Mouse (Mus musculus) liver, embryonic 13.5 days (tissue): ENCODE measurements around the gene Oog4. TPM values are rescaled to one million over a fixed set of nuclear protein-coding genes. Genes with fewer than 3 reads are reported as not detected.
A peak's percentile ranks its signal among the peaks of the same experiment; 100 is the strongest.
"Not testable (repeated sequence)": the region's sequence is repeated elsewhere in the genome, so short reads cannot be mapped to it uniquely, and the experiment has no call there.

Experiments used
- ATAC-seq: fragments of 200-750 bp; cut with Nextera tagmentation; 2 replicates; pipeline ENCODE4 v1.8.0; 2017; ENCODE audit warnings: low read depth, mild to moderate bottlenecking, moderate number of reproducible peaks, moderate library complexity
- DNase-seq: peaks from one replicate; pipeline ENCODE4 v3.0.0; 2022
- H3K27ac ChIP-seq: fragments of 300-500 bp; sonication (generic); 2 replicates; pipeline ENCODE4 v1.5.1; 2015; ENCODE audit warnings: moderate library complexity, mild to moderate bottlenecking, inconsistent platforms
- H3K27me3 ChIP-seq: fragments of 300-500 bp; sonication (generic); 2 replicates; pipeline ENCODE4 v1.6.1; 2015; ENCODE audit warnings: mild to moderate bottlenecking, inconsistent platforms
- H3K36me3 ChIP-seq: fragments of 300-500 bp; sonication (generic); 2 replicates; pipeline ENCODE4 v1.6.1; 2015; ENCODE audit warnings: mild to moderate bottlenecking, inconsistent platforms
- H3K4me1 ChIP-seq: fragments of 300-500 bp; sonication (generic); replicated peaks from 2 replicates; pipeline ENCODE4 v1.6.1; 2015; ENCODE audit warnings: inconsistent platforms
- H3K4me2 ChIP-seq: fragments of 300-500 bp; sonication (generic); 2 replicates; pipeline ENCODE4 v1.6.1; 2015; ENCODE audit warnings: inconsistent platforms, mild to moderate bottlenecking, moderate library complexity
- H3K4me3 ChIP-seq: fragments of 300-500 bp; sonication (generic); replicated peaks from 2 replicates; pipeline ENCODE4 v1.5.1; 2015; ENCODE audit warnings: mild to moderate bottlenecking, inconsistent platforms
- H3K9ac ChIP-seq: fragments of 300-500 bp; sonication (generic); 2 replicates; pipeline ENCODE4 v1.6.1; 2015; ENCODE audit warnings: mild to moderate bottlenecking, inconsistent platforms
- H3K9me3 ChIP-seq: fragments of 300-500 bp; sonication (generic); replicated peaks from 2 replicates; pipeline ENCODE4 v1.6.1; 2016; ENCODE audit warnings: inconsistent platforms
- WGBS: fragments of 180-500 bp; shearing (Covaris S2); methylation state at CpG from one replicate; pipeline ENCODE4 v1.1.7; 2015; ENCODE audit not compliant: insufficient replicate concordance; 5-methylcytosine and 5-hydroxymethylcytosine counted together
- polyA plus RNA-seq: library from polyadenylated mRNA; unstranded; fragments of >200 nt; fragmentation: Nextera tagmentation; extraction: Ambion mirVana; gene quantifications from 2 replicates; pipeline ENCODE4 v1.2.1, GENCODE M21; 2015

Gene Oog4
- polyA plus RNA-seq = not detected in 2 replicates

DNA sequence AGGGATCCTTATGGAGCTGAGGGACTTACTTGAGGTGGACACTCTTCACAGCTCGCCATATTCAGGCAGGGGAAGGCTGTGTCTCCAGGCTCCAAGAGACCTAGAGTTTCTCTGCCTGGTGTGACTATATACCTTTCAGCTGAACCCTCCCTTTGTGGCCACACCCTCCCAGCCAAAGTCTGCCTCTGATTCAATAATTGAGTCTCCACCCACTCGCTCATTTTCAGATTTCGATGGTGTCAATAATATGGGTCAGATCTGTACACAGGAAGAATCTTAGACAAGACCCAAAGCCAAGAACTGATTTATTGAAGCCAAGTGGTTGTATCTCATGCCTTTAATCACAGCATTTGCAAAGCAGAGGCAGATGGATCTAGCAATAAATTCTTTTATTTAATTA lies at the start of gene Oog4:
Oog4 (minus strand) TSS at position 101 of the 400 bp plus-strand sequence.
- ATAC-seq = no peak
- no peaks in the 10 kb centered on the region for H3K27me3 ChIP-seq
- no peaks in the 10 kb centered on the region for H3K9me3 ChIP-seq
- H3K4me2 ChIP-seq = no peak within 1 kb of the TSS
- no peaks in the 10 kb centered on the region for H3K4me1 ChIP-seq
- no peak within 1 kb of the TSS for H3K27ac ChIP-seq
- WGBS = 71% methylated on average over 3 of the region's 3 CpGs
- H3K4me3 ChIP-seq = no peak within 1 kb of the TSS
- DNase-seq = no peak
- no peaks in the 10 kb centered on the region for H3K36me3 ChIP-seq
- no peak within 1 kb of the TSS for H3K9ac ChIP-seq

DNA sequence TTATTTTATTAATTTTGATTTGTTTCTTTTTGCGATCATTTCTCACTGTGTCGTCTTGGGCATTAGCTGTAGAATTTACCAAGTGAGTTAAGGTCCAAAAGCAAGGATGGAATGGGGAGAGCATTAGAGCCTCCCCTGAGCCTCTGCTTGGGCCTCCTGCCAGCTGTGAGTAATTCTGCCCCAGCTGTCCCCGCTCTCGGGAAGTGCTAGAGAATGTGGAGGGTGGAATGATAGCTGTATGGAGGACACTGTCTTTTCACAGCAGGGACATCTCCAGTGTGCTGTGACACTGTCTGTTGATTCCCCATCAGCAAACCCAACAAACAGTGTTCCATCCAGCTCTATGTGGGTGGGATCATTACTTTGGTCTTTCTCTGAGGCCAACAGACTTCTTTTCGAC lies 23.4 kb downstream of the Oog4 start:
- WGBS = 58% methylated on average over 5 of the region's 5 CpGs
- not testable (repeated sequence) for ATAC-seq

DNA sequence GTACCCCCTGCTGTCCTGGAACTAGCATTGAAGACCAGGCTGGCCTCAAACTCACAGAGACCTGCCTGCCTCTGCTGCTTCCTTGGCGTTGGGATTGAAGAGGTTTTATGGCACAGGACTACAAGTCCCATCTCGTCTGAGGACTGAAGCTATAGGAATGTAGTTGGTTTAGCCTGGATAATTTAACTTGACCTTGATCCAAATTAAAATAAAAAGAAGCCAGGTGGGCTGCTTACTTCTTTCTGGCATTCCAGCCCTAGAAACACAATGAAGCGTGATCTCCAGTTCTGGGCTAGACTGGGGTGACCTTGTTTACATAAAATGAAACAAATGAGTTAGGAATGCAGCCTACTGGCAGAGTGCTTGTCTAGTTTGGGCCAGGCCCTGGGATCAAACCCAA lies 36.0 kb downstream of the Oog4 start:
- no peak overlapping the region for H3K4me2 ChIP-seq
- H3K27ac ChIP-seq = no peak overlapping the region
- H3K9ac ChIP-seq = no peak overlapping the region
- DNase-seq (no peak), ATAC-seq (no peak)
- no peaks in the 10 kb centered on the region for H3K9me3 ChIP-seq
- WGBS = 73% methylated on average over 3 of the region's 3 CpGs
- H3K4me3 ChIP-seq = no peak overlapping the region
- H3K4me1 ChIP-seq = peaks cover 10% of the 10 kb centered on the region; the same call in 1 of the 2 replicates
- H3K36me3 ChIP-seq = peaks cover 46% of the 10 kb centered on the region
- H3K27me3 ChIP-seq = no peaks in the 10 kb centered on the region

More for the DNA sequence above, 23.4 kb downstream of the Oog4 start:
- H3K27ac ChIP-seq, H3K36me3 ChIP-seq, H3K4me3 ChIP-seq, H3K9me3 ChIP-seq, H3K4me2 ChIP-seq, H3K4me1 ChIP-seq, DNase-seq, H3K27me3 ChIP-seq, H3K9ac ChIP-seq: not testable (repeated sequence)

DNA sequence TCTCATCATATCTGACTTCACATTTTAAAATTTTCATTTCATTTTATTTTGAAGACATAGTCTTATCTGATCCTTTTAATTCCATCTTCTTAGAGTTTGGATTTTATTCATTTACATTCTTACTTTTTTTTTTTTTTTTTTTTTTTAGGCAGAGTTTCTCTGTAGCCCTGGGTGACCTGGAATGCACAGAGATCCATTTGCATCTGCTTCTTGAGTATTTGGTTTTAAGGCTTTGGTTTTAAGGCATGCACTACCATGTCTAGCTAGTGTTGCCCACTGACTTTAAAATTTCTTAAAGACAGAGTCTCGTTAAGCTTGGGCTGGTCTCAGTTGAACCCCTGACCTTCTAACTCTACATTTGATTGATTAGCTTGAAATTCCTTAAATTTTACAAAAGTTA lies 36.5 kb downstream of the Oog4 start:
- peaks cover 10% of the 10 kb centered on the region; the same call in 1 of the 2 replicates for H3K4me1 ChIP-seq
- H3K9me3 ChIP-seq = no peaks in the 10 kb centered on the region
- H3K4me2 ChIP-seq = no peak overlapping the region
- no peaks in the 10 kb centered on the region for H3K27me3 ChIP-seq
- WGBS = 76% methylated on average over 1 of the region's 1 CpGs
- no peak overlapping the region for H3K9ac ChIP-seq
- no peak overlapping the region for H3K27ac ChIP-seq
- no peak for ATAC-seq
- no peak overlapping the region for H3K4me3 ChIP-seq
- peaks cover 41% of the 10 kb centered on the region for H3K36me3 ChIP-seq
- no peak for DNase-seq

DNA sequence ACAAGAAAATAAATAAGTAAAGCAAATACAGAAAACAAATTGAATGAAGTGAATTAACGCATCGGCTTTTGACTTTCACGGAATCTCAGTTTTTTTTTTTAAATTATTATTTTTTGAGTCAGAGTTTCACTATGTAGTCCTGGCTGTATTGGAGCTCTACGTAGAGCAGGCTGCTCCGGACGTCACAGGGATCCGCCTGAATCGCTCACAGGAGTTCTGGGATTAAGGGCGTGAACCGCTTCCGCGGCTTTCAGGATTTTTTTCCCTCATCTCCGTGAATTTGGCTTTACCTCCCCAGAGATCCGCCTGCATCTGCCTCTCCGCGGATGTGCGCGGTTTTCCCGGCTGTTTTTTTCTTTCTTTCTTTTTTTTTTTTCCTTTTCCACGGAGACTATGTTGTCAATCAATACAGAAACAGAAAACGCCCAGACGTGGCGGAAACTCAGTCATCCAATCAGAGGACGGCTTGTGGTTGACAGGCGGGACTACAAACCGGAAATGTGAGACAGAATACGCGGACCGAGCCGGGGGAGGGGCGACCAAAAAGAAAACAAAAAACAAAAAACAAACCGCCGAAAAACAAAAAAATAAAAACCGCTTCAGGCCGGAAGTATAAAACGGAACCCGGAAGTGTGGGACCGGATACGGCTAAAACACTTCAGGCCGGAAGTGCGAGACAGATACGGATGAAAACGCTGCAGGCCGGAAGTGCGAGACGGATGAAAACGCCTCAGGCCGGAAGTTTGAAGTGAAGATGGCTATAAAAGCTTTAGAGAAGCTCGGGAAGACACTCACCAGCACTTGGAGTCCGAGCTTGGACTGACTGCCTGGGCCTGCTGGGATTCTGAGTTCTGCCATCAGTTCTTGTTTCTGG lies 37.7 kb downstream of the Oog4 start, which contains the start of gene Pramef8:
Pramef8 (plus strand) TSS at position 208 of the 874 bp plus-strand sequence.
- WGBS = 1% methylated on average over 50 of the region's 50 CpGs
- peak within 1 kb of the TSS; percentile 62 for H3K4me2 ChIP-seq
- no peaks in the 10 kb centered on the region for H3K9me3 ChIP-seq
- peak within 1 kb of the TSS; percentile 72 for H3K4me3 ChIP-seq
- H3K27ac ChIP-seq = peak within 1 kb of the TSS; percentile 80
- peaks cover 29% of the 10 kb centered on the region for H3K36me3 ChIP-seq
- H3K27me3 ChIP-seq = no peaks in the 10 kb centered on the region
- H3K9ac ChIP-seq = peak within 1 kb of the TSS; percentile 72
- peaks cover 10% of the 10 kb centered on the region; the same call in 1 of the 2 replicates for H3K4me1 ChIP-seq
- ATAC-seq = peak; percentile 95
- DNase-seq = peak; percentile 82

DNA sequence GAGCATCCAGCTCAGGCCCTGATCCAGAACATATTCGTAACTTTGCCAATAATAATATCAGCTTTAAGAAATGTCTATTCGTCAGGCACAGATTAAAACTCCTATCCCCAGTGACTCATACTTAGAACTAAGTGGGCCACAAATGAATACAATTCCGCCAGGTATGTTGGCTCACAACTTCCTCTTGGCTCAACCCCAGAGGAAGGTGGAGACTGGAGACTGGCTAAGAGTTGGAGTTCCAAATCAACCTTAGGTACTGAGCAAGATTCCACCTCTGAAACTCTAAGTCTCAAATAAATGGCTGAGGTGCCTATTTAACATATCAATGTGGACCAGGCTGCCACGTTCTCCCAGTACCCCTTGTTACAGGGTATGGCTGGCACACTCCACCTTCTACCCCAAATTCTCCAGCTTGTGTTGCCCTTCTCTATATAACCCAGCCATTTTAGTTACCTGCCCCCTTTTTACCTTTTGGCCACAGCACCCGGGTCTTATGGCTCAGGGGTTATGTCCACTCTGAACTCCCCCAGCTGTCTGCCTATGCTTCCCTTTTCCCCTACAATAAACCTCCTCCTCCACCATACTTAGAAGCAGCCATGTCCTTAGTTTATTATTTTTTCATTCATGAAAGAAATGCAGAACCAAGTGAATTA lies 38.4 kb downstream of the Oog4 start:
- Histone ChIP-seq H3K9ac (peak overlapping the region; percentile 72), H3K4me1 (peaks cover 10% of the 10 kb centered on the region; the same call in 1 of the 2 replicates), H3K9me3 (no peaks in the 10 kb centered on the region), H3K4me2 (peak overlapping the region; percentile 62), H3K4me3 (peak overlapping the region; percentile 72), H3K36me3 (peaks cover 22% of the 10 kb centered on the region), H3K27ac (0 out of 2 replicates have a peak overlapping the region, but pooled peaks have one; percentile 0), H3K27me3 (no peaks in the 10 kb centered on the region)
- no peak for DNase-seq
- WGBS = 66% methylated on average over 5 of the region's 5 CpGs
- no peak for ATAC-seq

DNA sequence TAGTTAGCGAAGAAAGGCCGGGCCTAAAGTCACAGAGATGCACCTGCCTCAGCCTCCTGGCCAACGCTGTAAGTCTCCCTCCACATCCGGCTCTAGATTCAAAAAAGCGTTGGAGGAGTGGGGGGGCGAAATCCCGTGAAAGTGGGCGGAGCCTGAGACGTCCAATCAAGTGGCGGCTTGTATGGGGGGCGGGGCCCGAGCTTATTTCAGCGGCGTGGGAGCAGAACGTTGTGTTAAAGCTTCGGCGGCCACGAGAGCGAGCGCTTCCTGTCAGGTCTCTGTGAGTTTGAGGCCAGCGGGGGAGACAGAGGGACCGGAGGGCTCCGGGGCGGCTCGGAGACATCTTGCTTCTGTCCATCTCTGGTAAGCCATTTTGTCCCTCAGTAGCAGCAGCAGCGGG lies 55.9 kb downstream of the Oog4 start, which contains the start of gene Pramel1:
Pramel1 (plus strand) TSS at position 248 of the 400 bp plus-strand sequence.
- 64% methylated on average over 26 of the region's 26 CpGs for WGBS

DNA sequence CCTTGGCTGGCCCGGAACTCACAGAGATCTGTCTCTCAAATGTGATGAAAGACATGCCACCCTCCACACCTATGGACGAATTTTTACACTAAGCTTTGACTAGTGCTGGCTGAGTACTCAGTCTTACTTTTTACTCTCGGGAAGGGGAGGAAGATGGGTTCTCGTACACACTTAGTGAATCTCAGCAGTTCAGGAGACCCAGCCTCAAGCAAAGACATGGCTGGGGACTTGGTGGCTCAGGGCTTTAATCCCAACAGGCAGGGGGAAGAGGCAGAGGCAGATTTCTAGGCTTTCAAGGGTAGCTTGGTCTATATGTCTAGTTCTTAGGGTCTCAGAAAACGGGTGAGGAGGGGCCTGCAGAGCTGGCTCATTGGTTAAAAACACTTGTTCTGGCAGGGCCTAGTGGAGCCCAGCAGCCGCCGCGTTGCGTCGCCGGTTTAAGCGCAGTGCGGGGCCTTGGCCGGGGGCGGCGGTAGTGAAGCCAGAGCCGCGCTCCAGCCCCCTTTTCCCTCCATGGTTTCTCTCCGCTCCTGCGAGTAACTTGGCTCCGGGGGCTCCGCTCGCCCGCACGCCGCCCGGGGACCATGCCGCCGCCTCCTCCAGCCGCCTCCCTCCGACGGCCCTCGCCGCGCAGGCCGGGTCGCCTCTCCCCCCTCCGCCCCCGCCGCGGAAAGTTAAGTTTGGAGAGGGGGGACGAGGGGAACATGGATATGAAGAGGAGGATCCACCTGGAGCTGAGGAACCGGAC lies 61.0 kb downstream of the Oog4 start:
- Histone ChIP-seq H3K27ac (no peak overlapping the region), H3K4me1 (no peaks in the 10 kb centered on the region), H3K9ac (no peak overlapping the region), H3K4me3 (peak overlapping the region; percentile 28), H3K27me3 (peaks cover 11% of the 10 kb centered on the region), H3K4me2 (peak overlapping the region; percentile 47), H3K9me3 (no peaks in the 10 kb centered on the region), H3K36me3 (no peaks in the 10 kb centered on the region)
- 6% methylated on average over 39 of the region's 43 CpGs for WGBS
- DNase-seq (no peak), ATAC-seq (peak; percentile 54; the same call in 1 of the 2 replicates)

More for the DNA sequence above, 55.9 kb downstream of the Oog4 start, which contains the start of gene Pramel1:
- ATAC-seq (no peak), DNase-seq (no peak)
- Histone ChIP-seq H3K27me3 (peaks cover 7% of the 10 kb centered on the region), H3K9me3 (no peaks in the 10 kb centered on the region), H3K9ac (no peak within 1 kb of the TSS), H3K36me3 (no peaks in the 10 kb centered on the region), H3K4me3 (no peak within 1 kb of the TSS), H3K4me2 (no peak within 1 kb of the TSS), H3K4me1 (no peaks in the 10 kb centered on the region), H3K27ac (no peak within 1 kb of the TSS)

Other genes with a start within 250 kb of the Oog4 start
- 2.9 and 4.7 TPM in 2 replicates for gene Prdm2, start 237.3 kb downstream of the Oog4 start, polyA plus RNA-seq
- gene Pdpn, start 150.8 kb downstream of the Oog4 start, polyA plus RNA-seq = 1.4 and 1.6 TPM in 2 replicates
- not detected in 2 replicates for gene Lrrc38, start 100.6 kb downstream of the Oog4 start, polyA plus RNA-seq
- gene Pramel1, start 55.9 kb downstream of the Oog4 start, polyA plus RNA-seq = not detected in 2 replicates
- gene Pramef8, start 37.9 kb downstream of the Oog4 start, polyA plus RNA-seq = 4.0 and 5.6 TPM in 2 replicates
- not detected in 2 replicates for gene Gm13043, start 61.0 kb upstream of the Oog4 start, polyA plus RNA-seq
- gene Gm13040, start 85.6 kb upstream of the Oog4 start, polyA plus RNA-seq = not detected in 2 replicates
- not detected in 2 replicates for gene BC080695, start 101.4 kb upstream of the Oog4 start, polyA plus RNA-seq
- gene Gm13057, start 101.4 kb upstream of the Oog4 start, polyA plus RNA-seq = not detected in 2 replicates
- not detected in 2 replicates for gene Gm13083, start 164.7 kb upstream of the Oog4 start, polyA plus RNA-seq
- gene Gm13088, start 206.9 kb upstream of the Oog4 start, polyA plus RNA-seq = not detected in 2 replicates